Mouse (Mus musculus) layer of hippocampus, postnatal 10 days (tissue): Measurements from ENCODE around the gene Tbata. TPM values are rescaled to one million over a fixed set of nuclear protein-coding genes. Genes with fewer than 3 reads are reported as not detected.

ENCODE experiments used
- DNase-seq, 2 experiments: peaks; one replicate each; pipeline ENCODE4 v3.0.0; 2021; ENCODE audit warnings: low spot score in 2 of 2
- long read RNA-seq: library from polyadenylated mRNA; stranded (forward); transcript quantifications from one replicate; pipeline ENCODE4 v2.0.0, GENCODE M21; 2023
- total RNA-seq, 2 experiments: library from RNA; stranded (reverse); gene quantifications; 2 replicates each; pipeline ENCODE4 v1.2.3; 2021

The Tbata gene
- total RNA-seq, result 1 to 10 TPM; 4.2 to 4.9 TPM
- long read RNA-seq, partial matches to known transcripts, result 14 of 15 reads
- long read RNA-seq, other reads (novel, unspliced or antisense), result 1 of 15 reads

DNA sequence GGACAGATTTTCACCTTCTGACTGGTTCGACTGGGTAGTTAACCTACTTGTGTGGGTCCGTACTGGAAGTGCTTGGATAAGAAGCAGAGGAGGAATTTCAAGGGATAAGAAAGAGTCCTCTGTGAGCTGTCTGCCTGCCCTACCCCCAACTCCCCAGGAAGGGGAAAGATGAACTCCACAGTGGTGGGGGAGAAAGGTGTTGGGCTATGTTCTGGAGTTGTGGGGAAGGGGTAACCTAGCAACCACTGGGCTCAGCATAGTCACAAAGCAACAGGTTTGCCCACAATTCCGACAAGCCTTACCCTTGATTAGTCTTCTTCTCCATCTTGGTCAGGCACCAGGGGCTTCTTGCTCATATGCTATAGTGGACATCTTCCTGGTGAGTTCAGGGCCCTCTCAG is at the start of gene Tbata:
Tbata (plus strand) TSS at position 301 of the 400 bp plus-strand sequence.
- no peak for DNase-seq

DNA sequence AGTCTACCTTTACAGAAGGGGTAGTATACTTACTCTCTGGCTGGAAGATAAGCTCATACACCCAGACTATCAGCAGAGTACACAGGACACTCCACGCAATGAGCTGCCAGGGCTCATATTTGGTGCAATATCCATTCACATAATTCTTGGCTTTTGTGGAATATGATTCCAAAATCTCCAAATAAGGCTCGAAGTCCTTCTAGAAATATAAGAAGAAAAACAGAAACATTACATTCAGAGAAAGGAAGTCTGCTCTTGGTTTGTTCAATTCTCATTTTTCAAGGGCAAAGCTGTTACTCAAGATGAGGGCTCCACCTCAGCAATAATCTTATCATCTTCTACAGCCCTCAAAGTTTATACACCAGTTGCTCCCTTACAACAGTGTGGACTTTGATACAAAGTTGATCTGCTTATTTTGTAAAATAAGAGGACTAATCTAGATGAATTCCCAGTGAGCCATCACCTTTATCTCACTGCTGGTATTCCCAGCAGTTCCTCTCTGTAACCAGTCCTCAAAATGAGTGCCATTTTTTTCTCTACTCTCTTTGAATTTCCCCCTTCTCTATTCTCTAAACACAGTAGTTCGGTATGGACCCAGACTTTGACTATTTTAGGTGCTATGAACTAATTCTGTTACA is 48.4 kb upstream of the Tbata start:
- no peak for DNase-seq

DNA sequence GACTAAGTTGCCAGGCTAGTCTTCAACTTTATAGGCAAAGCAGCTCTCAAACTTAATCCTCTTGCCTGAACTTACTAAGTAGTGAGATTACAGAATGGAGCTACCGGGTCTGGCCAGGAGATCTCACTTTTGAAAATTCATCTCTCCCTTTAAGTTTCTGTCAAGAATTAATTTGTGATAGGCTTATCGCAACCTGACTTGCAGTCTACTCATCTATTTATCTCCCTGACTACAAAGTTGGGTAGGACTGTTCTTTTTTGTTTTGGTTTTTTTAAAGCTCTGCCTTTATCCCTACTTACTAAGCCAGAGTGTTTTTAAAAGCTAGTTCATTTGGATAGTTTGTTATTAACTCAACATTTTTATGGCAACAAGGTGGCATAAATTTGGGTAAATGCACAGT is 47.3 kb upstream of the Tbata start:
- DNase-seq, result no peak

DNA sequence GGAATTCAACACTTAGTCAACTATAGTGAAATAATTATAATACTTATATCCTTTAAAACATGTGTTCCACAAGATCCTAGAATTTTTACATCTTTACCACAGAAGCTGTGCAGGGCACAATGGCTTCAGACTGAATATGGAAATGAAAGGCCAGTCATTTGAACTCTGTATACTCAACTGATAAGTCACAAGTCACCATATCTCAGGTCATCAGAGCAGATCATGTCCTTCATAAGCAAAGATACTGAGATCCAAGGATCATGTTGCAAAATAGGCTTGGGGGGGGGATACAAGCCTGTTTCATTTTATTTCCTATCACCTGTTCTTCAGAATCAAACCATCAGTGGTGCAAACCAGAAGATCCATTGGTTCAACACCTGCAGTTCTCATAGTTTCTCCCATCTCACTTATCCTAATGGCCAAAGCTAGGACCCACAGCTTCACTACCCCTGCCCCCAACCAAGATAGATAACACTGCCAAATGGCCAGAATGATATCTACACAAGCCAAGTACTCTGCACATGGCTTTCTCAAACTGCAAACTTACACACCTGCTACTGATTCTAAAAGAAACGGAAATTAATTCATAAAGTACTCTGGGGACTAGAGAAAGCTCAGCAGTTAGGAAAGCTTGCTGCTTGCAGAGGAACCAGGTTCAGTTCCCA is 42.9 kb upstream of the Tbata start:
- no peak for DNase-seq

DNA sequence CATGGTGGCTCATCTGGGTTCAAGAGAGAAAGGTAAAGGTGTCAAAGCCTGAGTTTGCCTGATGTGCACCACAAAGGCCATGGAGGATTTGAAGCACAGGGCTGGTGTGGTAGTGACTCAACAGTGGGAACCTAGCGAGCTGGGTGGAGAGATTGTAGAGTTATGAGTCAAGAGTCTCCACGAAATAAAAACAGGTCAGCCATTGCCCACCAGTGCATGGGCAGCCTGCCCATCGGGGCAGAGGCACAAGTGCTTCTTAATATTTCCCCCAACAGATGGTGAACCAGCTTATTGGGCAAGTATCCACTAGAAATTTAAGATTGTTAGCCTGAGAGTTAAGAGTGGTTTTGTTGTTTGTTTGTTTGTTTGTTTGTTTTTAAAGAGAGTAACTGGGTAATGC is 40.8 kb upstream of the Tbata start:
- no peak for DNase-seq

DNA sequence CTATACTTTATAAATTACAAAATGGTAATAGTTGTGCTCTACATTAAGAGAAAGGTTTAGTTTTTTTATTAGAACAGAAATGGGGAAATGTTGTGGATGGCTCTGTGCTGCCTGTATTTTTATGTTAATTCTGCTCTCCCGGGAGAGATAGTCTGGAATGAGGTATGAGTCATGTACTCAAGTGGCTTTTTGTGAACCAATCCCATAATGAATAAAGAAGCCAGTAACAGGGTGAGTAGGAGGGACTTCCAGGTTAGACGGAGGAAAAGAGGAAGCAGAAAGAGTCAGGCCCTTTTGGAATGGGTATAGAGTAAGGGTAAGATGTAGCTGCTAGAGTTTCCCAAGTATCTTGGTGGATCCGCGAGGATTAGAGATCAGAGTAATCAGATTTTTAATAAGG is 37.7 kb upstream of the Tbata start:
- DNase-seq, result no peak

DNA sequence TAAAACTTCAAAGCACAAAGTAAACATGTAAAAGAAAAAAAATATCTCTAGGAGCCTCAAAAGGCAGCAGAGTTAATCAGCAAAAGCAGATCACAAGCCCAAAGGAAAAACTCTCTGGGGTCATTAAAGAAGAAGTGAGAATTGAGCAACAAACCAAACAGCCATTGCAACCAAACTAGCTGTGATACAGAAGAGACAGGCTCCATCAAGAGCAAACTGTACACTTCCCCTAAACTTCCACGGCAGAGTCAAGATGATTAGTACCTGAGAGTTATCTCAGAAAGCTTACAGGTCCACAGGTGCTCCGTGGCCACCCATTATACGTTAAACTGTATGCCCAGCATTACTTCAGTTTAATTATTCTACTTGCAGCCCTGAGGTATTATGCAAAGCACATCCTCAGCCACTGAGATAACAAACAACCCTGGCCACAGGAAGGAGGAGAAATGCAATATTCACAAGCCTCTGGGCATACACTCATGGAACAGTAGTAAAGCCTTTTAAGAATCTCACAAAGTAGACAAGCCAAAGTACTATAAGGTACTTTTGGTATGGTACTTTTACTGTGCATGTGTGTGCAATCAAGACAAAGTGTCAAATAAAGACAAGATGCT is 36.4 kb upstream of the Tbata start:
- DNase-seq, result no peak

DNA sequence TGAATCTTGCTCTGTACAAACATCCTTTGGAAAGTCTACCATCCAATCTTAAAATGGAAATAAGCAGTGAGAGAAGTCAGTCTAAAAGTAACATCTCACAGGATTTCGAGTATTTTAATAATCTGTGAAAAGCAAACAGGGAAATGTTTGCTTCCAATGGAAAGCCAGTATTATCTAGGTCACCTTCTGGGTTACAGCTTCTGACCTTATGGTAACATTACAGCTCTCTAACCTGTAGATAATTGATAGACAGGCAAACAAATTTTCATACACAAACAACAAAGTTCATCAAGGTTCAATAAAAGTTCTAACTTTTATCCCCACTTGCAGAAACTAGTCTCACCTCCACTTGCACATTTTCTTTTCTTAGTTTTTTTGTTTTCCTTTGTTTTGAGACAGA is 34.2 kb upstream of the Tbata start:
- no peak for DNase-seq

DNA sequence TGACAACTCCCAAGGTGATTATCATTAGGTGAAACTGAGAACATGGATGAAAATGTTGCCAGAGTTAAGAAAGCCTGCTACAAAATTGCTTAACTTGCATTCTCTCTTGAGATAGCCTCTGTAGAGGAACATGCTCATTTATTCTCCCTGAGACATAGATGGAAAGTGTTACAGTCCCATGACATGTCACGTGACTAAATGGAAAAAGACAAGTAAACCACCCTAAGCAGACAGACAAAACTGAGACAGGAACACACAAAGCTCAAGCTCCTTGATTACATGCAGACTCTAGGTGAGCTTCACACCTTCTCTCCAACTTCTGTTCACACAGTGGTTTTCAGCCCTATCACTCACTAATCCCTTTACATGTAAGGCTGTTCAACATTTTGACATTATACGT is 28.4 kb upstream of the Tbata start:
- no peak for DNase-seq

DNA sequence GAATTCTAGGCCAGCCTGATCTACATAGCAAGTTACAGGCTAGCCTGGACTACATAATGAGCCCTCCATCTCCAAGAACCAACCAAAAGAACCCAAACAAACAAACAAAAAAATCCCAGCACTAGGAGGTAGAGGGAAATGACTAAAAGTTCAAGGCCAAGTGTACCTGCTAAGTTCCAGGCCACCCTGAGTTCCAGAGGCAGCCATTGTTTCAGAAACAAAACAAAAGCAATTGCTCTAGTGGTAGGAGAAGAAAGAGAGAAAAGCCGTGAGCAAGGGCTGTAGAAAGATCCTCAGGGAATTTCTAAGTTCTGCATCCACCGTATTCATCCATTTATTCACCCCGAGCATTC is 26.0 kb upstream of the Tbata start:
- DNase-seq, result no peak

DNA sequence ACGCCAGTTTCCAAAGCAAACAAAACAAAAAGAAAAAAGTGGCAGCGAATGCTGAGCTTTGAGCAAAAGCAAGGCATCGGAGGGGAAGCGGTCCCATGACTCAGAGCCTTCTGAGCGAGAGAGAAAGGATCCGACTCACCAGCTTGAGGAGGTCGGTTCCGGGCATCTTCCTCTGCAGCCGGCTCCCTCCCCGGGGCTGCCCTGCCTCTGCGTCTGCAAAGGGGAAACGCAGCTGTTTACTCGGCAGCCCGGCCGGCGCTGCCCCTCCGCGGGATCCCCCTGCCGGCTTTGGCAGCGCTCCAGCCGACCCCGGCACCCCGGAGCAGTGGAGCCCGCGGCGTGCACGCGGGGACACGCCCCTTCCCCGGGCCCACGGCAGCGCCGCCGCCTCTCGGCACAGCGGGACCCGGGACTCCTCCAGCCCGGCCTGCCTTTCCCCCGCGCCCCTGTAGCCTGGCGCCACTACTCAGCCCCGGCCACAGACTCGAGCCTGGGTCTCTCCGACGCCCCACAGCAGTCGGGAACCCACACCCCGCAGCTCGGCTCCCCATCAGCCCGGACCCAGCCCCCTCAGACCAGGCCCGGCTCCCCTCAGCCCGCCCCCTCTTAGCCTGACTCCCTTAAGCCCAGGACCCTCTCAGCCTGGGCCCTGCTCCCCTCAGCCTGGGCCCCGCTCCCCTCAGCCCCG is 25.5 kb upstream of the Tbata start:
- peak; percentile 60 to 68 for DNase-seq

DNA sequence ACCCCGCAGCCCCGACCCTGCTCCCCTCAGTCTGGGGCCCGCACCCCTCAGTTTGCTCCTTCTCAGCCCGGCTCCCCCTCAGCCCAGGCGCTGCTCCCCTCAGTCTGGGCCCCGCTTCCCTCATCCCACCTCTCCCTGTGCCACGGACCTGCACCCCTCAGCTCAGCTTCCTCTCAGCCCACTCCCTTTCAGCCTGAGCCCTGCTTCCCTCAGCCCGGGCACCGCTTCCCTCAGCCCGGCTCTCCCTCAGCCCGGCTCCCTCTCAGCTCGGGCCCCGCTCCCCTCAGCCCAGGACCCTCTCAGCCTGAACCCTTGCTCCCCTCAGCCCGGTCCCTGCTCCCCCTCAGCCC is 25.0 kb upstream of the Tbata start:
- DNase-seq, result peak in 1 of 2 experiments; percentile 42

DNA sequence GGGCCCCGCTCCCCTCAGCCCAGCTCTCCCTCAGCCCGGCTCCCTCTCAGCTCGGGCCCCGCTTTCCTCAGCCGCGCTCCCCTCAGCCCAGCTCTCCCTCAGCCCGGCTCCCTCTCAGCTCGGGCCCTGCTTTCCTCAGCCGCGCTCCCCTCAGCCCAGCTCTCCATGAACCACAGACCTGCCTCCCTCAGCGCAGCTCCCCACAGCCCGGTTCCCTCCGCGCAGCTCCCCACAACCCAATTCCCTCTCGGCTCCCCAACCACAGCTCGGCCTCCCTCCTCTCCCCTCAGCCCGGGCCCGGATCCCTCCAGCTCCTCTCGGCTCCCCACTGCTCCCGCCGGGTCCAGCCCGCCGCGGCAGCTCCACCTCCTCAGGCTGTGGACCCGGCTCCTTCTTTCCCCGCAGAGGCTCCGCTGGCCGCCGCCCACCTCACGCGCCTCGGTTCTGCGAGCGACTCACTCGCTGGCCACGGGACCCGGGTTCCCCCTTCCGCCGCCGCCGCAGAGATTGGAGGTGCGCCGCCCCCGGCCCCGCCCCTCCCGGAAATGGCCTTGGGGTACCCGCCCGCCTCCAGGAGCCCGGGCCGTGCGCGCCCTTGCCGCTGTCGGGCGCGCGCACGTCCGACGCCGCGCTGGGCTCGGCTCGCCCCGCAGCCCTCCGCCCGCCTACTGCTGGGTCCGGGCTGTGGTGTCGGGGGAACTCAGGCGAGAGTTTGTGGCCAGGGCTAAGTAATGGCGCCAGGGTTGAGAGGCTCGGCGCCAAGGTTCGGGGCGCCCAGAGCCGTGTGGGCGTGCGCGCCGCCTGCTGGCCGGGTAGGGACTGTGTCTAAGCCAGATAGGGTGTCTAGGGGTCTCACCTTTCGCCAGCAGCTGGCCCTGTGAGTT is 24.4 kb upstream of the Tbata start, which contains the start of gene Sgpl1:
Sgpl1 (minus strand) TSS at position 547 of the 884 bp plus-strand sequence.
- DNase-seq, result peak; percentile 88 to 92

DNA sequence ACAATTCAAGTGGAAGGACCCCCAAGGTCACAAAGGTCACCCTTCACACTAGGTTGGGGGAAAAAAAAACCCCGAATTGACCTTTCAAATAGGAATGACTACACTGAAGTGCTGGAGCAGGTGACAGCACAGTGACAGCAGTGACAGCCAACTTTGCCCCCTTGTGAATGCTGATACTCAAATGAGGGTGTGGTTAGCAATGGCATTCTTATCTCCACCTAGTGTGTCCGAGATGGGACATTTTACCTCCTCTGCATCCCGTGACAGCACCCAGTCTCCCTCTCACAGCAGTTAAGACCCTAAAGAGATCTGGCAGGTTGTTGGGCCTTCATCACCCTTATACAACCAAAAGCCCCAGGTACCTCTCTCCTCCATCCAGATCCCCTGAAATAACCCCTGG is 22.3 kb upstream of the Tbata start:
- no peak for DNase-seq

DNA sequence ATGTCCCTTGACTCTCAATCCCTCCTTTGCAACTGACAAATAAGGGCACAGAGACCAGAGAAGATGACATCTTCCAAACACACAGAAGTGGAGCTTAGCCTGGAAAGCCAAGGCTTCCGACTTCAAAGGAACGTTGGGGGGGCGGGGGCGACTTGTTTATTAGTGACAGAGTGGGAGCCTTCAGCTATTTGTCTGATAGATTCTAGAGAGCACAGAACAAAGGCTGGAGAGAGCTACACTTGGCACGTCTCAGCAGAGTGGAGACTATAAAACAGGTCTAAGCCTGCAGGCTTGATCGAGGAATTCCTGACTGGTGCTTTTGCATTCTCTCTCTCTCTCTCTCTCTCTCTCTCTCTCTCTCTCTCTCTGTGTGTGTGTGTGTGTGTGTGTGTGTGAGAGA is 21.1 kb upstream of the Tbata start:
- no peak for DNase-seq

DNA sequence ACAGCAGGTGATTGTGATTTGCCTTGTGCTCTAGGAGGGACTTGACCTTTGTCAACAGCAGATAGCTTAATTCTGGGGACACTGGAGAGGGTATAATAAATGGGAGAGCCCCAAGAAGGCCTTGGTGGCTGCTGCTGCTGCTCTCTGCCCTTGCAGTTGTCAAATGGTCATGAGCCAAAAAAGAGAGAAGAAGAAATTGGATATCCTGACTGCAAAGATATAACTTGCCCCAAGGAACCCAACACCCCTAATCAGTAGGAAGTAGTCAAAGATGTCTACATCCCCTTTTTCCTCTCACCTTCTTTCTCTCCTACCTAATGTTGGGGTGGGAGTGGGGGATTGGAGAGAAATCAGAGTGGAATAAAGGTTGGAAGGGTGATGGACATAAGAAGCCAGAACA is 19.6 kb upstream of the Tbata start:
- no peak for DNase-seq

DNA sequence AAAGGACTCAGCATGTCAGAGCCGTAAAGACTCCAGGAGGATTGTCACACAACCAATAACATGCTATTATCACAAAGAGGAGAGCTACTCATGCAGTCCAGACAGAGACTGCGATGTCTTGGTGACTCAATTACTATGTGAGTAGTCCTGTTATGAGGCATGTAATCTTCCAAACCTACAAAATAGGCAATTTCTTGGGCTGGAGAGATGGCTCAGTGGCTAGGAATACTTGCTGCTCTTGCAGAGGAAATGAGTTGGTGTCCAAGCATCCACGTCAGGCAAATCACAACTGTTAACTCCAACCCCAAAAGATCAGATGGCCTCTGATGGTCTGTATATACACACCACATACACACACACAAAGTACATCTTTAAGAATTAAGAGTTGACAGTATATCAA is 16.1 kb upstream of the Tbata start:
- DNase-seq, result no peak

DNA sequence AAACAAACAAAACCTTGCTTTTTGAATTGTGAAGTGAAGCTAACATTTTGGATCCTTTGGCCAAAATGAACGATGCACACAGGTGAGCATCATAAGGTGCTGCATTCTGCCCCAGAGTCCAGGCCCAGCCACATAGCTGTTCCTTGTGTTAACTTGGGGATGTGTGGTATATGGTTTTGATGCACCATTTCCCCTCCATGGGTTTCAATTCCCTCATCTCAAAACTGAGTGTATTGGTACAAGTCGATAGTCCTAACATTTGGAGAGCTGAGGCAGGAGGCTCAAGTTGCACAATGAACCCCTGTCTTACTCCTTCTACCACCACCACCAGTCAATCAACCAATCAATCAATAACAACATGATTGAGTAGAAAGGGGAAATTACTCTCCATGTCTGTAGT is 15.3 kb upstream of the Tbata start:
- DNase-seq, result no peak

DNA sequence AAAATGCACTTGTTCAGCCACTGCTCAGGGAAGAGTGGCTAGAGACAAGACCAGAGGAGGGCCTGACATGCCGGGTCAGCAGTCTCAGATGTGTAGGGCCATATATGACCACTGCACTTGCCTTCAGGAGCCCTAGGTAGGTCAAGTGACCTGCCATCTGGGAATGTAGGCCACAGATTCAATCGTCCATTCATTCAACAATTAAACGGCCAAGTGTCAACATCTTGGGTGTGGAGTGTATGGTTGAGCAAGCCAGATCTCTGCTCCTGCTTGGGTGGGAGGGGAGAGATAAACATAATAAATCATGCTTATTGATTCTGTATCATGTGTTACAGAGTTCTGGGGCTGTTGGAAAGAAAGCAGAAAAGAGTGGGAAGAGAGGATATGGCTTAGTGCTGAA is 13.2 kb upstream of the Tbata start:
- no peak for DNase-seq

DNA sequence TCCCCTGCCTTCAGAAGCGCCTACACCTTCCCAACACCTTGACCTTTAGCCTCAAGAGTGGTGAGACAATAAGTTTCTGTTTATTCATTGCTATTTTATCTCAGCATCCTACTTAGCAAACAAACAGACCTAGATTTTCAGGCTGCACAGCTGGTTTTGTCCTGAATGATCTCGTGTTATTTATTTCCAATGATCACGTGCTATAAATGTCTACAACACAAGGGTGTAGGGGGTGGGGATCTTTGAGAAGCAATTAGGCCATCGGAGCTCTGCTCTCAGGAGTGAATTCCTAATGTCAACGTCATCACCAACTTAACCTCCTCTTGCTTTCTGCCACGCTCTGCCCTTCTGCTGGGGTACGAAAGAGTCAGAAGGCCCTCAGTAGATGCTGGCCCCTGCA is 11.7 kb upstream of the Tbata start:
- no peak for DNase-seq

DNA sequence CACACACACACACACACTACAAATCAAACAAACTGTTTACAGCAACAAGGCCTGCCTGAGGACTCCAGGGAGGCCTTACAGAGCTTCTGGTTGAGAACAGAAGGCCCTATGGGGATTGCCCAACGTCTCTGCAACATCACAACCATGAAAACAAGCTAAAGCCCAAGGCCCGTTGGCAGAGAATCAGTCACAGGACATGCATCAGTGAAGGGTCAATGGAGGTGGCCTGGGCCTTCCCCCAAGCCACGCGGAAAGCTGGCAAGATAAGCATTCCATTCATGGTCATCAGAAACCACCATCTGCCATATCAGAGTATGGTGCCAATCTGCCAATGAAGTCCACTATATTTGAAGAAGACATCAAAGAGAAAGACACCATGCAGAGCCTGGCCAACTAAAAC is 11.1 kb upstream of the Tbata start:
- no peak for DNase-seq
